Mouse (Mus musculus) natural killer cell, adult 2 months (primary cell): ENCODE results near the gene Krt82.

Source experiments
- DNase-seq, 2 experiments: peaks; one replicate each; pipeline ENCODE4 v3.0.0; 2022; ENCODE audit warnings: low spot score in 2 of 2

Gene Krt82

DNA sequence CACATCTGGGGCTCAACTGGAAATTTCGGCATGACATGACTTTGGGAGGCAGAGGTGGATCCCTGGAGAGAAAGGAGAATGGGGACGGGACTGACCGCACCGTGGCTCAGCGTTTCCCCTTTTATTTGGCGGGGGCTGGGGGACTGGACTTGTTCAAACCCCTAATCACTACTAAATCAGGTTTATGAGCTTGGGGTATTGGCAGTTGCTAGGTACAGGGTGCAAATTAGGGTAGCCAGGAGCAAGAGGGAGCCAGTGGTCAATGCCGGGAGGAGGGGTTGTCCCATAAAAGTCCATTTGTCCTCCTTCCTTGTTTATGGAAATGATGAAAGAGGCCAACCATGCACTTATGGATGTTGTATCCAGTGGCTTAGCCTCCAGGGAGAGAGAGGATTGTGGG lies at the start of gene Krt82:
Gene Krt82, minus strand, starts transcription at position 101 of the 400 bp plus-strand sequence.
- no peak for DNase-seq

DNA sequence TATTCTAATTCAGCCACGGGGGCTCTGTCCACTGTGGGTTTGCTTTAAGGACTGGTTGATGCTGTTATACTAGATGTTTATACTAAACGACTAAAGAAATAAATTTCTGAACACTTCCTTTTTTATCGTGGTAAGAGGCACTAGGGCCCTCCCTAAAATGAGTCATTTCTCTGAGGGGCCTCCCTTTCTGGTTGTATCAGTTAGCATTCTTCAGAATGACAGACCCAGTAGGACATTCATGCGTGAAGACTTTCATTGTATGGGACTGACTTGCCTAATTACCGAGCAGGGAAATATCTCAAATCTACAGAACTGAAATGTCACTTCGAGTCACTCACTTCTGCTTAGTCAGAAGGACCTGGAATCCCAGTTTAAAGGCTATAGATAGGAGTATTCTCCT lies 48.7 kb upstream of the Krt82 start:
- no peak for DNase-seq

DNA sequence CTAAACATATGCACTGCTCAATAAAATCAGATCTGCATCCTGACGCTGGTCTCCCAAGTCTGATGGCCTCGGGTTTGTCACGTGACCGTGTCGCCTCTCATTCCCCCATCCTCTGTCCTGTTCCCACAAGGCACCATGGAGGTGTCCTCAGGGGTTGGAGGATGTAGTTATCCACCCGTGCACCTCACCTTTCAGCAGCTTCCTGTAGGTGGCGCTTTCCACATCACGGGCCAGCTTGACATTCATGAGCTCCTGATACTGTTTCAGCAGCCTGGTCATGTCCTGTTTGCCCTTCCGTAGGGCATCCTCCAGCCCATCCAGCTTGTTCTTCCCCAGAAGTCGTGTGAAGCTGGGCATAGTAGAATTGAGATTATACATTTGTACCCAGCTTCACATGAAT lies 37.7 kb upstream of the Krt82 start:
- DNase-seq: no peak

DNA sequence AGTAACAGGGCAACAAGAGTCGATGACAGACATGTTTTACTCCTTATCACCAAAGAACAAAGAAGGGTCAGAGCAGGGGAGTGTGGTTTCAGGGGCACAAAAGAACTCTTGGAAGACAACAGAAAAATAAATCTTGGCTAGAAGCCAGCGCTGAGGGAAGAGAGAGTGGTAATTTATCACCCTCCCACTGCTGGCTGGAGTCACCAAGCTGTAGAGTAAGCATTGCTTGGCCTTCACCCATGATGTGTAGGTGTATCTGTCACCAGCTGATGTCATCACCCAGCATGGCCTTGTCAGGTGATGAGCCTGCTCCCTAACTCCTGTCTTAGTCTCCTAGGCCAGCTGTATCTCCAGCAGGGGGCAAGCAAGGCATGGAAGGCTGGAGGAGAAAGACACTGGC lies 34.0 kb upstream of the Krt82 start:
- DNase-seq: no peak

DNA sequence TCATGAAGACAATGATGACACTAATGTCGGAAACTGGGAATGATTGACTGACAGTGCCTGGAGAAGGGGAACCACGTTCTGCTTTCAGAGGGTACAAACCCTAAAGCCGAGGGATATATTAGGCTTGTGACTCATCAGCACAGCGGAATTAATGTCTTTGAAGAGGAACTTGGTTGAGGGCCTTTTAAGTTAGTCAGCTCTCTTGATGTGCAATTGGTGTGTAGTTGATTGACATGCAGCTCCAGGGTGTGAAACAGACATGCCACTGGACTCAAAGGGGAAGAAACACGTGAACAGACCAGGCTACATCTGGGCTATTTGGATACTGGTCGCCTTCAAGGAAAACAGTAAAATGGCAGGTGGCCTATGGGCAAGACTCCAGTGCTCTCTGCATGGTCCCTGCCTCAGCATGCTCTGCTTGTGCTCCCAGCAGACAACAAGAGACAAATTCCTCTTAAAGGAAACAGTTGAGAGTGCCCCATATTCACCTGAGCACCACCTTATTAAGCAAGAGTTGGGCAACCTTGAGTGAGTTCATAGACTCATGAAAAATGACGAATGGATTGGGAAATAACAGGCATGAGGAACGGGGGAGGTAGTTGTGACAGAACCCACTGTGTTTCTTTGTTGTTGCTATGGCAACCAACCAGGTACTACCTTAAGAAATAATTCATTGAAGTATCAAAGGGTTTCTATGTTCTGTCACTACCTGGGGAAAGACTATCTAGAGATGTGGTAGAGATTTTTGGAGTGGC lies 32.9 kb upstream of the Krt82 start:
- no peak for DNase-seq

DNA sequence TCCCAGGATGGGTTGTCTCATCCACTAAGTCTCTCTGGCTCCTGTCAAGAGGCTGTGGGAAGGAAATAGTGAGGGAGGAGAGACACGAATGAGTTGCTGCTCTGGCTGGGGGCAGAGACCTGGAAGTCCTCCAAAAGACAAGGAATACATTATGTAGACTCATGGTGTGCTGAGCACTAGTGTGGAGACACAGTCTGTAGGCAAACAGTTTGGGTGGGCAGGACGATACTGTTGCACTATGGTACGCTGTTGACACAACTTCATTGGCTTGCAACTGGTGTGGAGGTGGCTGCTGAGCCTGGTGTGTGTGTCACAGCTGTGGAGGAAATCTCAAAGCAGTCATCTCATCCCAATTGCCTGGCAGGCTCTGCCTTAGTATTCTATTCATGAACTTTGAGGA lies 31.2 kb upstream of the Krt82 start:
- DNase-seq: no peak

DNA sequence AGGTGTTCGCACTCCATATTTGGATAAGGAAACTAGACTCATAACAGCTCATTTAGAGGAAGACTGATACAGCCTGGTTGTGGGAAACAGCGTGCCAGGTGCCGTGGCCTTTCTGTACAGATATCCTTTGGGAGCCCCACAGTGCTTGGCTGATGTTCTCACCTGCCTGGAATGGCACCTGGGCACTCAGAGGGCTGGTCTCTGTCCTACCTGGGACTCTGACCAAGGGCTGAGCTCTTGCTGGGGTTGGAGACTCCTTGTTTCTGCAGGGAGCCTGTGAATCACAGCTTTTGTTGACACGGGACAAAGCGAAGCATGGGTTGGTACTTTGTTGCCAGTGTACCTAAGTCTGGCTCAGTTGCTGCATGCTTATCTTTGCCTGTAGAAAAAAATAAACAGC lies 25.0 kb upstream of the Krt82 start:
- no peak for DNase-seq

DNA sequence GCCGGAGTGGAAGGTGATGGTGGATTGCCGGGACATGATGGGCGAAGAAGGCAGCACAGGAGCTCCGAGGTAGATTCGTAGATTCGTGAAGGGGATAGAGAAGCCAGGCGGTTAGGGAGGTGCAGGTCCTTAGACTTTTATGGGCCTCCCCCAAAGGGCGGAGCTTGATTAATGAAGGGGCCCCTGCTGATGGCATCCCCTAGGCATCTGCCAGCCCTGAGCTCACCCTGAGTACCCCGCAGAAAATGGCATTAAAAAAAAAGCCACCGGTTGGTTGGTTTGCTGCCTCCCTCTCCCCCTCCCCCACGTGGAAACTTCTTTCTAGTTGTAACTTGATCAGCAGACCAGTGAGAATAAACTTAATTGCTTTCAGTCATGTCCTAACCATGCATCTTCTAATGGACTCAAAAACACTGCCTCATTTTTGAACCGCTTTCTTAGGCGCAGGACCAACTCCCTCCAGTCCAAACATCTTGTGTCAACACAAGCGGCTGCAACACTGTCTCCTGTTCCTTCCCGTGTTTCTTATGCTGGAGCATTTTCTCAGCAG lies 23.4 kb upstream of the Krt82 start, which contains the start of gene Krt75:
Gene Krt75, minus strand, starts transcription at position 109 of the 550 bp plus-strand sequence.
- no peak for DNase-seq

DNA sequence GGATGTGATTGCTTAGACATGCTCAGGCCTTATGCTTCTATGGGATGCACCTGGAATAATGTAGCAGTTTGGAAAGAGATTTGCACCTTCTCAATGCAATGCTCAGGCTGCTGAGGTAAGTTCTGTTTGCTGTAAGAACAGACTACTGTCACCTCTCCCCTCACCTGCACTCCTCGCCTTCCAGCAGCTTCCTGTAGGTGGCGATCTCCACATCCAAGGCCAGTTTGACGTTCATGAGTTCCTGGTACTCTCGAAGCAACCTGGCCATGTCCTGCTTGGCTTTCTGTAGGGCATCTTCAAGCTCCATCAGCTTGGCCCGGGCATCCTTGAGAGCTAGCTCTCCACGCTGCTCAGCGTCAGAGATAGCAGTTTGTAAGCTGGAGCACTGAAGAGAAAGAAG lies 17.3 kb upstream of the Krt82 start:
- no peak for DNase-seq

DNA sequence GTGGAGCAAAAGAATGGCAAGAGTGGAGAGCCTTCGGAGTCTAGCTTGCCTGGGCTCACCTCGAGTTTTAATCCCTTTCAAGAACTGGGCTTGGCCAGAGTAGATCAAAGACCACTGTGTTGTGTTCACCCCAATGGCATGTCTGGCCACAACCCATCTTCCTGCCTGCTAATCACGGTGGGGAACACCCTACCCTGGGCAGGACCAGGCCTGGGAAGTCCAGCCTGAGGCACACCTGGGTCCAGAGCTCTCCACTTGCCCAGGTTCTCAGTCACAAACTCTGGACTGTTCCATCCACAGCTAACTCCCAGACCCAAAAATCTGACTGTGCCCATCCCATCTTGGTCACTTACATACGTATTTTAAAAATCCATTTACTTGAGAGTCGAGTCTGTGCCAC lies 12.4 kb upstream of the Krt82 start, which contains the start of gene Krt90:
Gene Krt90, minus strand, starts transcription at position 101 of the 400 bp plus-strand sequence.
- no peak for DNase-seq

DNA sequence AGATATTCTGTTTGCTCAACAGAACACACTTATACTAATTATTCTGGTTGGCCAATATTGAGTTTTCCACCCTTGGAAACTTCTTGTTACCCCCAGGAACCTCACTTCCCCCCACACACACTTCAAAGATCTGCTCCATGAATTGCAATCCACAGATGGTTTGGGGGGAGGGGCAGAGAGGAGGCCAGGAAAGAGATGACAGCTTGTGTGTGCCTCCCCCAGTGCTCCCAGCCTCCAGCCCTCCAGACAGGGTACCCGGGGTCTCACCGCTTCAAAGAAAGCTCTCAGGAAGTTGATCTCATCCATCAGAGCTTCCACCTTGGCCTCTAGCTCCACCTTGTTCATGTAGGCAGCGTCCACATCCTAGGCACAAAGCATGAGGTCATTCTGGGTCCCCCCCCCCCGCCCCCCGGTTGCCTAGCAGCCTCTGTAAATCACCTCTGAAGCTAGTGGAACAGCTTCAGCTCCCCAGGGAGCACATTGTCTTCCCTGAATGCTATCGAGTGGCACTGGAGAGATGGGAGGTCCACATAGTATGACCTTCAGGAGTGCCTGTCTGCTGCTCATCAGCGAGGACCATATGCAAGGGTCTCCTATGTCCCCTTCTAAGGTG lies 7.7 kb upstream of the Krt82 start:
- DNase-seq: no peak

DNA sequence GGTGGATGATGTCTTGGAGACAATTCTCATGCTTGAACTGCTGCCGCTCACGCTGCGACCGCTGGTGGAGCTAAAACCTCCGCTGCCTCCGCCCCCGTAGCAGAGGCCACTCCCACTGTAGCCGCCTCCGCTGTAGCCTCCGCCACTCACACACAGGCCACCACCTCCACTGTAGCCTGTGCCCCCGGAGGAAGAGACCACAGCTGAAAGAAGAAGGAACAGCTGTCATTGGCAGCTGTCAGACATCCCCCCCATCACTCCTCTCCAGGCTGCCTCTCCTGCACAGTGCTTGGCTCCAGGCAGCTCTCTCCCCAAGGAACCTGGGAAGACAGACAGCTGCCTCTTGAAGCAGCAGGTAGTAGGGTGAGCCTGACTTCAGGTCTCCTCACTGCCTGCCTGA lies 2.7 kb upstream of the Krt82 start:
- no peak for DNase-seq

DNA sequence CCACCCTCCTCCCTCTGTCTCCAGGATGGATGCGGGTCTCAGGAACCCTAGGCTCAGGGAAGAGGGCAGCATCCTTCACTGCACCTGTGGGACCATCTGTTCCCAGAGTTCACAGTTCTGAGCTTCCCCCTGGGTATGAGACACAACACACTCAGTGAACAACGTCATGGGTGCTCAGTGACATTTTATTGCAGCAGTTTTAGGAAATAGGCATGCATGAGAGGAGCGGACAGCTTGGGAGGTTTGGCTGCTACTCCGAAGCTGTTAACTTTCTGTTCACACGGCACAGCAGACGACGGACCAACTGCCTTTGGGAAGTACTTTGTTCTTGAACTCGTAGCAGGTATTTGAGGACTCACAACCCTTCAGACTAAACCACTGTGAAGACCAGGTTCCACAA lies 1.7 kb upstream of the Krt82 start:
- DNase-seq: no peak

DNA sequence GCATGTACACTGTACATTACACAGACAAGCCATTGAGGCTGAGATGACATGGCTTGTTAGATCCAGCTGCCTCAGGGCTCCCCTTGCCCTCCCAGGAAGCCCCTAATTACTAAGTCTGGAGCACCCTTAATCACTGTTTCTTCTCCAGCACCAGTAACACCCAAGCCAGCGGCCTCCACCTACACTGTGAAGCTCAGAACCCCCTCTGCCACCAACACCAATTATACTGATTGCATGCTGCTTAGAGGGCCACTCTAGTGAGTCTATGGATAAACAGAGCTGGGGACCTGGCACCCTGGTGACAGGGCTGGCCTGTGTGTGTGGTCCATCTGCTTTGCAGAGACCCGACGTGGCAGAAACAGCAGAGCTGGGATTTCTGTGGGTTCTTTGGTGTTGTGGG lies 6.0 kb downstream of the Krt82 start:
- no peak for DNase-seq

DNA sequence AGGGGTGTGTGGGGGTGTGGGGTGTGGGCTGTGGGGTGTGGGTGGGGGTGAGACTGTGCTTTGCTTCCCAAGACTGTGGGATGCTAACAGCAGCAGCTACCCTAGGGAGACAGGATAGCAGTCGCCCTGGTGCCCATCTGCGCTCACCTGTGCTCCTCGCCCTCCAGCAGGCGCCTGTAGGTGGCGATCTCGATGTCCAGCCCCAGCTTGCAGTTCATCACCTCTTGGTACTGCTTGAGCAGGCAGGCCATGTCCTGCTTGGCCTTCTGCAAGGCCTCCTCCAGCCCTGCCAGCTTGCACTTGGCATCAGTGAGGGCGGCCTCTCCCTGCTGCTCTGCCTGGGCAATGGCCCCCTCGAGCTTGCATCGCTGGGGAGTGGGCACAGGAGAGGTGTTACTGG lies 7.9 kb downstream of the Krt82 start:
- DNase-seq: no peak

DNA sequence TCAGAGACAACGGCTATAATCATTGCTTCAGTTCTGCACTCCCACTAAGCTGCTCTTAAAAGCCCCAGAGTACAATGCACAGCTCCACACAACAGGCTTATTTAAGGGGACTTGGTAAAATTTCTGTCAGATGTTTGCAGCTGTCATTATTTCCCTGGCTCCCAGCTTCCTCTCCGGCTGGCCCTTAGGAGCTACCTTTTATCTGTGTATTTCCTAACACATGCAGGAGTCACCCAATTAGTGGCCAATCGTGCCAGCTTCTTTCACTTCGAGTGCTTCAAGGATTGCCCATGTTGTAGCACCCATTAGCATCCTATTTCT lies 11.9 kb downstream of the Krt82 start:
- DNase-seq: no peak

DNA sequence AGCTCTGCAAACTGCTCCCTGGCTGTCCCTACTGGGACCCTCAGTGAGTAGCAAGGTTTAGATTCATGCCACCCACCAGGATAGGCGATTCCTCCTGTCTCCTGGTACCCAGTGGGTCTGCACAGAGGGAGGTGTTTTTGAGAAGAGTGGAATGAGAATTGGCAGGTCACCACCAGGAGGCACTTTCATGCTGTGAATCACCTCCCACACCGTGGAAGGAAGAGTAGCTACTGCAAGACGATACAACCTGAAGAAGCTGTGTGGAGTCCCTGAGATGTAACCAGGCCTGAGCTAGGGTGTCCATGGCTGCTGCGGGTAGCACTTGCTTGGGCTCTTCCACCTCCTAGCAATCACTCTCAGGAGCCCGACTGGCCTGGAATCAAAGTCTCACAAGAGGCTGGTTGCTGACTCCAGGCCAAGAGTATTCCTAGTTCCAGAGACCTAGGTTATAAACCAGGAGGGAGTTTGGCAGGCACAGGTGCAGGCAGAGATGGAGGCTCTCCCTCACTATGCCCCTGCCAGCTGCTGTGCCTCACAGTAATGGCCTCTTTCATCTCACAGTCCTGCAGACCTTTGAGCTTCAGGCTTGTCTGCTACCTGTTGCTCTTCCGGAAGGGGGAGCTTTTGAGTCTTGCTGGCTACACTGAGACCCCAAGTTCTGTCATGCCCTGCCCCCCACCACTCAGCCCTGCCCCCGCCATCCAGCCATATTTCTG lies 12.4 kb downstream of the Krt82 start:
- DNase-seq: no peak

DNA sequence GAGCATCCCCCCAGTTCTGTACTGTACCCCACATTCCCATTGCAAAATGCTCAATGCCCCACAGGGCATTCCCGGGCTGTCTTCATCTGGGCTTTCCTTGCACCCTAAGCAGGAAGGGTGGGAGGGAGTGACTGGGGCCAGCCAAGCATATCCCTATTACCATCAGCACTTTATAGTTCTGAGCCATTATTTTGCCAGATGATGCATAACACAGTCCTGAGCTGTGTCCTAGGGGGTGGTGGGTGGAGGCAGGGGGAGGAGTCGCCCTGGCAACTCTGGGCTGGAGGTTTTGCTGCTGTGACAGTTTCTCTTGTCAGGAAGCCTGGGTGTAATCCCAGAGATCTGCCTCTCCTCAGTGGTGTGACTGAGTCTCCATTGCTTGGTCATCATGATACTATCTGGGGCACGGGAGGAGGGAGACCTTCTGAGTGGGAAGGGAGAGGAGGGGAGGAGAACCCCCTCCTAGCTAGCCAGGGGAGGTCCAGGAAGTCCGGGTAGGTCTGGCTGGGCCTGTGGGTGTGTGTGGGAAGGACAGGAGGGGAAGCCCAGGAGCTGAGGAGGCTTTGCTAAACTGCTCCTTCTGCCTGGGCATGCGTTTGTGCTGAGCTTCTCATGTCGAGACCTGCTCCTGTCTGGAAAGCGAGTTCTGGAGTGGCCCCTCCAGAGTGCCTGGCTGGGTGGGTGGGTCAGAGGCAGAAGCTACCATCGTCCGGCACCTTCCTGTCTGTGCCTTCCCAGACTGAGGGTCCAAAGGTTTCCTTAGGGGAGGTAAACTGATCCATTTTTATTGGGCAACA lies 14.2 kb downstream of the Krt82 start:
- DNase-seq: no peak

DNA sequence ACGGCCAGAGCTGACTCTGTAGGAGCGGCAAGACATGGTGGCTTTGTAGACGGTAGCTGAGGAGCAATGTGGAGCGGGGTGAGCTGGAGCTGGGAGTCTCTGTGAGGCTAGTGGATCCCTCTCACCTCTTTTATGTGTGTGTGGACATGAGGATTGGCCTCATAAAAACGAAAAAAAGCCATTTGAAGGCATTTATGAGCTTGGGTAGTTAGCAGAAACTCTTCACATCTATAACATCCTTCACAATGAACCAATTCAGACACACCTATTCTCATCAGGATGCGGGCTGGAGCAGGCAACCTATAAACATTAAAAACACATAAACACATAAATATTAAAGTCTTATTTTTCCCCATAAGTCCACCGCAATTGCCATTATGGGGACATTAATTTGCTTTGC lies 17.7 kb downstream of the Krt82 start, which contains the start of gene Krt84:
Gene Krt84, minus strand, starts transcription at position 101 of the 400 bp plus-strand sequence.
- DNase-seq: no peak

DNA sequence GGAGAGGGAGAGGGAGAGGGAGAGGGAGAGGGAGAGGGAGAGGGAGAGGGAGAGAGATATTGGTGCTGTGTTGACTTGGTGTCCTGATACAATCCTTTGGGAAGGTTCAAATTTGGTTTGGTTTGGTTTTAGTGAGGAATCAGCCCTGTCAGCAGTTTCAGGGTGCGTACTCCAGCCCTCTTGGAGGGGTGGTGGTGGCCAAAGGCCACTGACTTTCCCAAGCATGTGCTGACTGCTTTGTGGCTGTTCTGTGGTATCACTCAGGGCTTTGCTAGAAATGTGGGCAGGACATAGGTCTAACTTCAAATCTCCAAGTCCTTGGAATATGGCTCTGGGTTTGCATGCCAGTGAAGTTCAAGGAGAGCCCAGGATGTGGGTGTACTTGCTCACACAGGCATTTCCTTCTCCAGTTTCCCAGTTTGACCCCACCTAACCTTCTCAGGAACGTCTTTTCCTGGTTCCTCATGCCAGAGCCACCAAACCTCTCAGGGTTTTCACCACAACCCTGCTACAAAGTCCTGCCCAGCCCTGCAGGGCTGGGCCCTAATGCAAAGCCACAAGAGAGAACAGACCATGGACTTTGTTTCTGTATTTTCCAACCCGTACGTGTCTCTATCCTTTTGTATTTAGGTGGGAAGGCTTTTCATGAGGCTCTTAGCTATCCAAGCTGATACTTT lies 27.8 kb downstream of the Krt82 start:
- DNase-seq: no peak

DNA sequence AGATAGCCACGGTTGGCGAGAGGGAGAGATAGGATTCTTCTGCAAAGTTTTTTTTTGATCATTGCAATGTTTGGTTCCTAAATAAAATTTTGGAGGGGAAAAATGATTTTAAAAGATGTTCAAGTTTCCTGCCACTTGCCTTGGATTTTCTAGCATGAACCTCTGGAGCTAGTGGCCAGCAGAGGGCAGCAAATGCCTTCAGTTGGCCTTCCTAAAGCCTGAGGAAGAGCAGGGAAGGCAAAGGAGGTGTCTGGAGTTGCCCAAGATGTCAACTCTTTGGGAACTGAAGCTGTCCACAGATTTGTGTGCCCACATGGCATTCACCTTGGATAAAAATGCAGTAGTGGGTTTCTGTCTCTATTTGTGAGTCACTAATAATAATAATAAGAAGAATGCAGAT lies 30.7 kb downstream of the Krt82 start:
- DNase-seq: no peak
